Mouse (Mus musculus): Measurements from ENCODE around the gene Fsd1.

Fsd1 gene

GRCm38 (mm10) chr17:55963171-55963570 lies 23.1 kb upstream of the Fsd1 start:
- no peak for DNase-seq

GRCm38 (mm10) chr17:55964496-55964895 lies 21.8 kb upstream of the Fsd1 start:
- no peak for DNase-seq

- DNase-seq, result no peak
These were observed 21.3 kb upstream of the Fsd1 start for GRCm38 (mm10) chr17:55964996-55965395.

- no peak for DNase-seq
These were observed 19.1 kb upstream of the Fsd1 start for GRCm38 (mm10) chr17:55967186-55967585.

- DNase-seq, result no peak
These were observed 18.1 kb upstream of the Fsd1 start for GRCm38 (mm10) chr17:55968210-55968609.

- no peak for DNase-seq
These were observed 16.7 kb upstream of the Fsd1 start for GRCm38 (mm10) chr17:55969560-55969959.

GRCm38 (mm10) chr17:55969966-55970891 lies 16.1 kb upstream of the Fsd1 start, which contains the start of gene Shd:
Gene Shd, plus strand, starts transcription at chr17:55970467.
- peak; percentile 67 for DNase-seq

- DNase-seq, result no peak
These were observed 14.9 kb upstream of the Fsd1 start for GRCm38 (mm10) chr17:55971453-55971852.

GRCm38 (mm10) chr17:55976255-55976862 lies 9.9 kb upstream of the Fsd1 start:
- DNase-seq, result peak; percentile 86

- DNase-seq, result no peak
These were observed 9.0 kb upstream of the Fsd1 start for GRCm38 (mm10) chr17:55977301-55977700.

GRCm38 (mm10) chr17:55990278-55990898 lies 4.1 kb downstream of the Fsd1 start:
- no peak for DNase-seq

- no peak for DNase-seq
These were observed 9.7 kb downstream of the Fsd1 start for GRCm38 (mm10) chr17:55996007-55996406.

- no peak for DNase-seq
These were observed 13.6 kb downstream of the Fsd1 start for GRCm38 (mm10) chr17:55999794-56000499.

- no peak for DNase-seq
These were observed 16.7 kb downstream of the Fsd1 start for GRCm38 (mm10) chr17:56003000-56003399.

GRCm38 (mm10) chr17:56005415-56006061 lies 19.2 kb downstream of the Fsd1 start, which contains the start of the genes Stap2 and Mpnd:
Gene Stap2, minus strand, starts transcription at chr17:56005584.
Gene Mpnd, plus strand, starts transcription at chr17:56005711.
- DNase-seq, result no peak

GRCm38 (mm10) chr17:56006956-56007355 lies 20.6 kb downstream of the Fsd1 start:
- DNase-seq, result no peak

- no peak for DNase-seq
These were observed 21.4 kb downstream of the Fsd1 start for GRCm38 (mm10) chr17:56007444-56008355.

GRCm38 (mm10) chr17:56008356-56009087 lies 22.2 kb downstream of the Fsd1 start:
- peak; percentile 91 for DNase-seq

- peak; percentile 92 for DNase-seq
These were observed 23.0 kb downstream of the Fsd1 start for GRCm38 (mm10) chr17:56009088-56009961.

GRCm38 (mm10) chr17:56009962-56010240 lies 23.6 kb downstream of the Fsd1 start:
- no peak for DNase-seq

Measured in cerebellum, adult 8-10 months (tissue).